Mouse (Mus musculus) spleen, postnatal 36 days (tissue): ENCODE data around the gene Celf2.

Experiments
- DNase-seq, 2 experiments: peaks; one replicate each; pipeline ENCODE4 v3.0.0; 2022; ENCODE audit warnings: low spot score in 2 of 2, mixed read lengths in 1 of 2

Gene Celf2

GRCm38 (mm10) chr2:7267166-7267565 lies 242.2 kb downstream of the Celf2 start:
- DNase-seq: no peak

GRCm38 (mm10) chr2:7262668-7263067 lies 246.7 kb downstream of the Celf2 start:
- DNase-seq: peak in 1 of 2 experiments; percentile 1

GRCm38 (mm10) chr2:7260186-7260585 lies 249.2 kb downstream of the Celf2 start:
- DNase-seq: no peak

GRCm38 (mm10) chr2:7259616-7260015 lies 249.7 kb downstream of the Celf2 start:
- DNase-seq: no peak

GRCm38 (mm10) chr2:7256023-7256422 lies 253.3 kb downstream of the Celf2 start:
- DNase-seq: no peak

- DNase-seq: no peak
Observed at GRCm38 (mm10) chr2:7255386-7255785, 254.0 kb downstream of the Celf2 start.

- DNase-seq: no peak
Observed at GRCm38 (mm10) chr2:7250314-7250713, 259.0 kb downstream of the Celf2 start.

GRCm38 (mm10) chr2:7249002-7249401 lies 260.4 kb downstream of the Celf2 start:
- DNase-seq: no peak

- DNase-seq: peak in 1 of 2 experiments; percentile 8
Observed at GRCm38 (mm10) chr2:7245958-7246774, 263.2 kb downstream of the Celf2 start.

GRCm38 (mm10) chr2:7242139-7242538 lies 267.2 kb downstream of the Celf2 start:
- DNase-seq: no peak

- DNase-seq: no peak
Observed at GRCm38 (mm10) chr2:7241523-7241941, 267.8 kb downstream of the Celf2 start.

- DNase-seq: no peak
Observed at GRCm38 (mm10) chr2:7237283-7237682, 272.1 kb downstream of the Celf2 start.

GRCm38 (mm10) chr2:7236452-7236851 lies 272.9 kb downstream of the Celf2 start:
- no peak for DNase-seq

- DNase-seq: no peak
Observed at GRCm38 (mm10) chr2:7235059-7235741, 274.2 kb downstream of the Celf2 start.

- no peak for DNase-seq
Observed at GRCm38 (mm10) chr2:7234587-7234986, 274.8 kb downstream of the Celf2 start.

- DNase-seq: no peak
Observed at GRCm38 (mm10) chr2:7233411-7233810, 276.0 kb downstream of the Celf2 start.

GRCm38 (mm10) chr2:7226785-7227184 lies 282.6 kb downstream of the Celf2 start:
- no peak for DNase-seq

- no peak for DNase-seq
Observed at GRCm38 (mm10) chr2:7224346-7225071, 284.9 kb downstream of the Celf2 start.

GRCm38 (mm10) chr2:7223538-7223937 lies 285.8 kb downstream of the Celf2 start:
- DNase-seq: no peak

- no peak for DNase-seq
Observed at GRCm38 (mm10) chr2:7222886-7223285, 286.5 kb downstream of the Celf2 start.

GRCm38 (mm10) chr2:7221856-7222255 lies 287.5 kb downstream of the Celf2 start:
- DNase-seq: no peak

- no peak for DNase-seq
Observed at GRCm38 (mm10) chr2:7218101-7218500, 291.3 kb downstream of the Celf2 start.
